Mouse (Mus musculus): ENCODE measurements around the gene Rdh1. TPM values are rescaled to one million over a fixed set of nuclear protein-coding genes. Genes with fewer than 3 reads are reported as not detected.

The Rdh1 gene
- total RNA-seq (2021): under 1 TPM in 1 of 2 experiments, not detected in 1; 0.05 TPM
- 0.04 TPM in 1 of 2 replicates, not detected in the other for polyA plus RNA-seq (2012; rRNA removed)
- long read RNA-seq: 0 reads

DNA sequence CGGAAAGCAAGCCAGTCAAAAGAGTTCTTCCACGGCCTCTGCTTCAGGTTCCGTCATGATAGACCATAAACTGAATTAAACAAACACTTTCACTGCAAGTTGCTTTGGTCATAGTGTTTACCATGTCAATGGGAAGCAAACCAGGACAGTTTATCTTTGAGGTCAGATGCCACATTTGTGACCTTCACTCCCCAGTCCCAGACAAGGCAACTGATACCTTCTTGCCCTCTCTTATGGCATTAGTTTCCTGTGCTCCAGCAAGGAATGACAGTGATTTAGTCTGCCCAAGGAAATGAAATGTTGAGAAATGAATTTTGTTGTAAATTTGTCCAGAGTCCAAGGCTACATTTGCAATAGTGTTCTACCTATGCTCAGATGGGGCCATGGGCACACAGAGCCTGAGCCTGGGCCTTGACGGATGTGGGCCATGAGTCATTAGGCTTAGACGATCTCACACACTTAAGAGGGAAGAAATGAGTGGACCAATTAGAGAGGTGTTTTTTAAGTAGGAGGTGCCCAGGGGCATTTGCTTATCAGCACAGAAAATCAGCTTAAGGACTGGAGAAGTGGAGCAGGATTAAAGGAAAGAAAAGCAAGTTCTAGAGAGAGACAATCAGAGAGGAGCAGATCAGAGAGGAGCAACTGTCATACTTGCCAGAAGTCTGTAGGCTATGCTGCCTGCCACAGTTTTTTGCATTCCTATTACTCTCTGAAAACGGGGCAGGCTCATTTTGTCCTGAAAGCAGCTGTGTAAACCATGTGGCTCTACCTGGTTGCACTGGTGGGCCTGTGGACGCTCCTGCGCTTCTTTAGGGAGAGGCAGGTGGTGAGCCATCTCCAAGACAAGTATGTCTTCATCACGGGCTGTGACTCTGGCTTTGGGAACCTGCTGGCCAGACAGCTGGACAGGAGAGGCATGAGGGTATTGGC is at the start of gene Rdh1, which contains the start of gene Rdh16f1:
Rdh1 (plus strand) TSS at position 541 of the 930 bp plus-strand sequence.
Rdh16f1 (plus strand) TSS at position 607 of the 930 bp plus-strand sequence.
- 68% methylated on average over 9 of the region's 9 CpGs for WGBS
- no peaks in the 10 kb centered on the region for H3K27me3 ChIP-seq (ENCODE audit: control insufficient read depth, insufficient read depth, low read length)
- no peak within 1 kb of the TSS for H3K4me3 ChIP-seq
- H3K27ac ChIP-seq: no peak within 1 kb of the TSS
- DNase-seq: peak in 1 of 2 experiments; percentile 4
- intact Hi-C loops (cut with DNase I): no loop called here
- H3K79me2 ChIP-seq (replicated peaks; ENCODE audit: control insufficient read depth, insufficient read depth, low read length): no peaks in the 10 kb centered on the region
- H3K4me1 ChIP-seq (ENCODE audit: control insufficient read depth, insufficient read depth, low read length): peaks cover 7% of the 10 kb centered on the region
- no peak within 1 kb of the TSS for H3K9ac ChIP-seq (ENCODE audit: low read depth, low read length)
- TF ChIP-seq POLR2A (IDR thresholded peaks at IDR 0.05; ENCODE audit: insufficient read depth, low read depth, low read length) (no peak), CTCF (IDR thresholded peaks at IDR 0.05) (no peak), EP300 (IDR thresholded peaks at IDR 0.05; ENCODE audit: insufficient read depth, low read depth, low read length) (no peak)
- peaks cover 2% of the 10 kb centered on the region; the same call in 1 of the 2 replicates for H3K36me3 ChIP-seq (ENCODE audit: control insufficient read depth, insufficient read depth, low read length)

- Histone ChIP-seq H3K4me1 (ENCODE audit: control insufficient read depth, insufficient read depth, low read length) (peaks cover 1% of the 10 kb centered on the region; the same call in 1 of the 2 replicates), H3K4me3 (no peak overlapping the region), H3K27ac (no peak overlapping the region), H3K79me2 (replicated peaks; ENCODE audit: control insufficient read depth, insufficient read depth, low read length) (no peaks in the 10 kb centered on the region), H3K36me3 (ENCODE audit: control insufficient read depth, insufficient read depth, low read length) (no peaks in the 10 kb centered on the region), H3K9ac (ENCODE audit: low read depth, low read length) (no peak overlapping the region), H3K27me3 (ENCODE audit: control insufficient read depth, insufficient read depth, low read length) (no peaks in the 10 kb centered on the region)
- intact Hi-C loops (cut with DNase I): no loop called here
- 69% methylated on average over 13 of the region's 13 CpGs for WGBS
- no peak for DNase-seq
- TF ChIP-seq POLR2A (IDR thresholded peaks at IDR 0.05; ENCODE audit: insufficient read depth, low read depth, low read length): no peak
- no peak for TF ChIP-seq EP300 (IDR thresholded peaks at IDR 0.05; ENCODE audit: insufficient read depth, low read depth, low read length)
- no peak for TF ChIP-seq CTCF (IDR thresholded peaks at IDR 0.05)
Observed at GRCm38 (mm10) chr10:127710331-127710730, 49.2 kb upstream of the Rdh1 start.

GRCm38 (mm10) chr10:127712736-127713135 is 46.8 kb upstream of the Rdh1 start:
- DNase-seq: no peak
- 71% methylated on average over 6 of the region's 6 CpGs for WGBS
- no peak for TF ChIP-seq POLR2A (IDR thresholded peaks at IDR 0.05; ENCODE audit: insufficient read depth, low read depth, low read length)
- TF ChIP-seq CTCF (IDR thresholded peaks at IDR 0.05): no peak
- no peak for TF ChIP-seq EP300 (IDR thresholded peaks at IDR 0.05; ENCODE audit: insufficient read depth, low read depth, low read length)
- no peak overlapping the region for H3K4me3 ChIP-seq
- H3K27me3 ChIP-seq (ENCODE audit: control insufficient read depth, insufficient read depth, low read length): no peaks in the 10 kb centered on the region
- H3K4me1 ChIP-seq (ENCODE audit: control insufficient read depth, insufficient read depth, low read length): peaks cover under 1% of the 10 kb centered on the region; the same call in 1 of the 2 replicates
- no peaks in the 10 kb centered on the region for H3K79me2 ChIP-seq (replicated peaks; ENCODE audit: control insufficient read depth, insufficient read depth, low read length)
- H3K9ac ChIP-seq (ENCODE audit: low read depth, low read length): no peak overlapping the region
- H3K27ac ChIP-seq: no peak overlapping the region
- intact Hi-C loops (cut with DNase I): no loop called here
- H3K36me3 ChIP-seq (ENCODE audit: control insufficient read depth, insufficient read depth, low read length): no peaks in the 10 kb centered on the region

DNA sequence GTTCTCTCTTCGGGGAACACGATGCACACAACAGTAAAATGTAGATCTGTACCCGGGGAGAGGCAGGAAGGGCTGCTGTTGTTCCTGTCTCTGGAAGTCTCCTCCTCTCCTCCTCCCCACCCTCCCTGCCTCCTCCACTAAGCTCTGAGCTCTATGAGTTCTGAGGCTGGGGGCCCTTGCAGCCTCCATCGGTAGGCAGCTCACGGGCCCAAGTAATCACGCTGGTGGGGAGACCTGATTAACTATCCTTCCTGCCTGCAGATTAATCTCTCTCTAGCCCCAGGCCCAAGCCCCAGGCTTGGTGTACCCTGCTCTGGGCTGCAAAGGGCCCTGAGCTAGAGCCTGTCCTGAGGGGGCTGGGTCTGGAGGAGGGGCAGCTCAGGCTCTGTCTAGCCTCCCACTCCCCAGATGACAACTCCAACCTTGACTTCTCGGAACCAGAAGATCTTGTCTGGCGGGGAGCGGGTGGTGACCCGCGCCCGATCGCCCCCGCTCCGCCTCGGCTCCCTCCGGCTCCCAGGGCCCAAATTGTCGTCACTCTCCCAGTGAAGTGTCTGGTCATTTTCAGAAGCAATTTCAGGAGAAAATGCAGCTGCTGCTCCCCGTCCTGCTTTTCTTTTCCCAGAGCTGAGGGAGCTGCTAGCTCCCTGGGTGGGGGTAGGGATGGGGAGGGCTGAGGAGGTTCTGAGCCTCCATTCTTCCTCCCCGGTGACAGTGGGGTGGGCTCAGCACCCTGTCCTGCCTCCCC is 37.7 kb upstream of the Rdh1 start:
- no peaks in the 10 kb centered on the region for H3K36me3 ChIP-seq (ENCODE audit: control insufficient read depth, insufficient read depth, low read length)
- intact Hi-C loops (cut with DNase I): no loop called here
- peak overlapping the region; percentile 49 for H3K27ac ChIP-seq
- H3K4me3 ChIP-seq: peak overlapping the region; percentile 27
- peaks cover 1% of the 10 kb centered on the region; the same call in 1 of the 2 replicates for H3K27me3 ChIP-seq (ENCODE audit: control insufficient read depth, insufficient read depth, low read length)
- WGBS: 22% methylated on average over 20 of the region's 20 CpGs
- peak in 1 of 2 experiments; percentile 51 for DNase-seq
- H3K4me1 ChIP-seq (ENCODE audit: control insufficient read depth, insufficient read depth, low read length): no peaks in the 10 kb centered on the region
- TF ChIP-seq EP300 (IDR thresholded peaks at IDR 0.05; ENCODE audit: insufficient read depth, low read depth, low read length) (no peak), CTCF (IDR thresholded peaks at IDR 0.05) (no peak), POLR2A (IDR thresholded peaks at IDR 0.05; ENCODE audit: insufficient read depth, low read depth, low read length) (no peak)
- no peaks in the 10 kb centered on the region for H3K79me2 ChIP-seq (replicated peaks; ENCODE audit: control insufficient read depth, insufficient read depth, low read length)
- peak overlapping the region; percentile 55 for H3K9ac ChIP-seq (ENCODE audit: low read depth, low read length)

- Histone ChIP-seq H3K27ac (no peak within 1 kb of the TSS), H3K9ac (ENCODE audit: low read depth, low read length) (no peak within 1 kb of the TSS), H3K27me3 (ENCODE audit: control insufficient read depth, insufficient read depth, low read length) (peaks cover 1% of the 10 kb centered on the region; the same call in 1 of the 2 replicates), H3K4me1 (ENCODE audit: control insufficient read depth, insufficient read depth, low read length) (no peaks in the 10 kb centered on the region), H3K4me3 (no peak within 1 kb of the TSS), H3K79me2 (replicated peaks; ENCODE audit: control insufficient read depth, insufficient read depth, low read length) (no peaks in the 10 kb centered on the region), H3K36me3 (ENCODE audit: control insufficient read depth, insufficient read depth, low read length) (no peaks in the 10 kb centered on the region)
- intact Hi-C loops (cut with DNase I): no loop called here
- WGBS: 75% methylated on average over 3 of the region's 3 CpGs
- TF ChIP-seq EP300 (IDR thresholded peaks at IDR 0.05; ENCODE audit: insufficient read depth, low read depth, low read length) (no peak), CTCF (IDR thresholded peaks at IDR 0.05) (no peak), POLR2A (IDR thresholded peaks at IDR 0.05; ENCODE audit: insufficient read depth, low read depth, low read length) (no peak)
- no peak for DNase-seq
Observed at GRCm38 (mm10) chr10:127724178-127724577, 35.3 kb upstream of the Rdh1 start, which contains the start of gene Tac2. TSS of gene Tac2 (plus strand) at chr10:127724478.

Data from heart, adult 2 months (tissue).